Mouse (Mus musculus) heart, postnatal 0 days (tissue): Measurements from ENCODE around the gene Mup20.
"Not testable (repeated sequence)": the region's sequence is repeated elsewhere in the genome, so short reads cannot be mapped to it uniquely, and the experiment has no call there.

Source experiments
- CTCF ChIP-seq: IDR thresholded peaks from 2 replicates; pipeline ENCODE4 v1.5.1; 2016; ENCODE audit warnings: antibody characterized with exemption, control low read depth, low read depth
- EP300 ChIP-seq: IDR thresholded peaks from 2 replicates; pipeline ENCODE4 v1.6.1; 2016; ENCODE audit warnings: antibody characterized with exemption, low read depth

- not testable (repeated sequence) for TF ChIP-seq CTCF, EP300
Measured at GRCm38 (mm10) chr4:62020511-62020910, 33.4 kb downstream of the Mup20 start.
